Mouse (Mus musculus) adrenal gland, postnatal 4 days (tissue): ENCODE results near the gene Dyrk1a. TPM values are rescaled to one million over a fixed set of nuclear protein-coding genes. Genes with fewer than 3 reads are reported as not detected.

Experiments
- DNase-seq, 2 experiments: peaks; one replicate each; pipeline ENCODE4 v3.0.0; 2021 to 2022; ENCODE audit warnings: low spot score in 2 of 2, mixed read lengths in 2 of 2
- long read RNA-seq, 2 experiments: library from polyadenylated mRNA; stranded (forward); transcript quantifications; one replicate each; pipeline ENCODE4 v2.0.0; 2021
- total RNA-seq, 2 experiments: library from RNA; stranded (reverse); gene quantifications; 2 replicates each; pipeline ENCODE4 v1.2.3; 2021

Dyrk1a gene
- total RNA-seq: 10 to 100 TPM; 86.3 to 92.5 TPM
- long read RNA-seq, experiment 1, full-length matches to known transcripts: 1 of 8 reads
- long read RNA-seq, experiment 1, partial matches to known transcripts: 0 of 8 reads
- long read RNA-seq, experiment 1, other reads (novel, unspliced or antisense): 7 of 8 reads
- long read RNA-seq, experiment 2, full-length matches to known transcripts: 3 of 22 reads
- long read RNA-seq, experiment 2, partial matches to known transcripts: 0 of 22 reads
- long read RNA-seq, experiment 2, other reads (novel, unspliced or antisense): 19 of 22 reads

DNA sequence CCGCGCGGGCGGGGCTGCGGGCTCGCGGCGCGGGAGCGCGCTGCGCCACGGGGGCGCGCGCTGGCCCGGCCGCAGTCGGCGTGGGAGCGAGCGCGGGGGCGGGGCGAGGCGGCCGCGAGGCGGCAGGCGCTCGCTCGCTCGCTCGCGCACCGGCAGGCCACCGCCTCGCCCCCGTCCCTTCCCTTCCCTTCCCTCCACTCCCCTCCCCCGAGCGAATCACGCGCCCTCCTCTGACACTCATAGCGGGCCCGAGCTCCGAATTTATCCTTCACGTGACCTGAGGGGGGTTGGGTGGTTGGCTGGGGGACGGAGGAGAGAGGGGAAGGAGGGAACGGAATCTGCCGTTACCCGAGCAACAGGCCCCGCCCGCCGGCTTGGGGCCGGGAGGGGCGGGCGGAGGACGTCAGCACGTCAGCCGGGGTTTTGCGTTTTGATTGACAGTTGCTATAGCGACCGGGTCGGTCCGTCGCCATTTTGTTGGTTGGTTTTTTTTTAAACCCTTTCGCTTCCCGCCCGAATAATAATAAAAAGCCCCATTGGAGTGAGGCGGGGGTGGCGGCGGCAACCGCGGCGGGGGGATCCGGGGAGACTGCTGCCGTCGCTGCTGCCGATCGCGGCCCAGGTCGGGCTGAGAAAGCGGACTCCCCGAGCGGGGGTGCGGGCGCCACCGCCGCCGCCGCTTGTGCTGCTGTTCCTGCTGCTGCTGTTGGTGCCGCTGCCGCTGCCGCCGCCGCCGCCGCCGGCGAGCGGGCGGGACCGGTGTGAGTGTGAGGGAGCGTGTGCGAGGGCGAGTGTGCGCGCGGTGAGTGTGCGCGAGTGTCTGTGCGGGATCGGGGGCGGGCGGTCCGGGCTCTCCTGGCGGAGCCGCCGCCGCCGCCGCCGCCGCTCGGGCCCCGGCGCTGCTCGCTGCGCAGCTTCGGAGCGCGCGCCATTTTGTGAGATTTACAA, at the start of gene Dyrk1a:
TSS of gene Dyrk1a (plus strand) at position 782 of the 948 bp plus-strand sequence.
- DNase-seq: peak; percentile 95 to 99

DNA sequence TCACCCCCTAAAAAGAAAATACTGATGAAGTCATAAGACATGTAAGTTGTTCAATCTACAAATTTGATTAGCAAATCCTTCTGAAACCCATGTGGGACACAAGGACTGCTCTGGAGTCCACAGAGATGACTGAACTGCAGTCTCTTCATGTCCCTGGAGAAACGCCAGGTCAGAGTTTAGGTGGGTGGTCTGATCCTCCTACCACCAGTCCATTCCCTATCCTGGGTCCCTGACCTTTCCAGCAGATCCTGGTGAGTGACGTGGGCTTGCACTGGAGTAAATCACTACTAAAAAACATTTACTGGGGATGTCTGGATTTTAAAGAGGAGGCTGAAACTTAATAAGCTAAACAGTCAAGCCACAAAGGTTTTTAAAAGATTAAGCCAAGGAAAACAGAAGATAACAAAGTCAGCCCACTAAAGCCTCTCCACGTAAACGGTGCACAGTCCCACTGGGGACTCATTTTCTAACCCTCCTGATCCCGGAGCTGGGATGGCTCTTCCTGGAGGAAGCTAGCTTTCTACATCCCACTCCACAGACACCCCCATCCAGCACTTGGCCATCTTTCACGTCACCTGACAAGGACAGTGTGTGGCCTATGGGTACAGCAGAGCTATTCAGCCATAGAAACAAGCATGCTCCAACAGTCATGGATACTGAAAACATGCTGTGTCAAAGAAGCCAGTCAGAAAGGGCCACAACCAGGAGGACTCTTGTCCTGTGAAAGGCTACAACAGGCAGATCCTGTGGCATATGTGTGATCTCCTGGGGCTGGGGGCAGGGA, 46.0 kb upstream of the Dyrk1a start:
- no peak for DNase-seq

DNA sequence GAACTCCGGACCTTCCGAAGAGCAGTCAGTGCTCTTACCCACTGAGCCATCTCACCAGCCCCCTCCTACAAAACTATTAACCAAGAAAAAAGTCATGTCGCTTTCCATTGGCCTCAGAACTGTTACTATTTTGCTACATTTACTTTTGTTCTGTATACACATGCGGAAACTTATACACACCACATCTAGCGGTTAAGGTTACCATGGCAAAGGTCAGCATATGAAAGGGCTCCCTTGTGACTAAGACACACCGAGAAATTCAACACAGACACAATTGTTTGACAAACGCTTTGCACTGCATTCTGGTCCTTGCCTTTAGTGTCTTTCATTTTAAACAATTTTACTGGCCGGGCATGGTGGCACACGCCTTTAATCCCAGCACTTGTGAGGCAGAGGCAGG, 45.1 kb upstream of the Dyrk1a start:
- no peak for DNase-seq

DNA sequence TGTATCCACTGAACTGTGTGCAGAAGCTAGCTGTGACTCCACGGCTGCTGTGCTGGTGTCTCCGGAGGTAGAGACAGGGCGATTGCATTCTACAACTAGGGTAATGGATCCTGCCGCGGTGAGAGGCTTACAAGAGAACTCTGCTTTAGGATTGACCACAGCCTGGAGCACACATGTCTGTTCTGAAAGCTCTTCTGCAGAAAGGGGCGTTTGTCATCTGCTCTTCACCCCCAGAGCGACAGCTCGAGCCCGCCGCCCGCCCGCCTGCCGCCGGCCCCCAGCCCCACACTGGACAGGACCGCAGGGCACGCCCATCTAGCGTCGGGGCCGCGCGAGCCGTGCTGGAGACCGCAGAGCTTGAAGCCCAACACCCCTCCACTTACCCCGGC, 43.9 kb upstream of the Dyrk1a start:
- DNase-seq: no peak

GRCm38 (mm10) chr16:94526344-94527151, 43.3 kb upstream of the Dyrk1a start, which contains the start of gene Vps26c:
Gene Vps26c, minus strand, starts transcription at chr16:94526830.
- peak; percentile 91 to 93 for DNase-seq

GRCm38 (mm10) chr16:94527152-94527534, 42.7 kb upstream of the Dyrk1a start:
- DNase-seq: no peak

DNA sequence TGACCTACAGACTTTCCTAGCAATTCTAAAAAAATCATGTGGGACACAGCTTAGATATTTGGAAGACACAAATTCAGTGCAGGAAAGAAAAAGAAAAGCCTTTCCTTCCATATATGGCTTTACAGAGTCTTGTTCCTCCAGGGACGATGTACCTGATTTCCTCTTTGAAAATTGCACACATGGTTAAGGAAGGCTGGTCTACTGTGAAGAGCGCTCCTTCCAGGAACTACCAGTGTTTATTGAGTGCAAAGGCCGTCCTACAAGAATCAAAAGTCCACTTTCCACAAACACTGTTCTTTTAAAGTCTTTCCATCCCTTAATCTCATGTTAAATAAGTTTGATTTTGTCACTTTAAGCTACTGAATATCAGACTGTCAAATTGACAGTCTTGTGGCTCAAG, 42.3 kb upstream of the Dyrk1a start:
- no peak for DNase-seq

- DNase-seq: no peak
Measured at GRCm38 (mm10) chr16:94531268-94531667, 38.5 kb upstream of the Dyrk1a start.

- no peak for DNase-seq
Measured at GRCm38 (mm10) chr16:94533679-94534078, 36.1 kb upstream of the Dyrk1a start.

DNA sequence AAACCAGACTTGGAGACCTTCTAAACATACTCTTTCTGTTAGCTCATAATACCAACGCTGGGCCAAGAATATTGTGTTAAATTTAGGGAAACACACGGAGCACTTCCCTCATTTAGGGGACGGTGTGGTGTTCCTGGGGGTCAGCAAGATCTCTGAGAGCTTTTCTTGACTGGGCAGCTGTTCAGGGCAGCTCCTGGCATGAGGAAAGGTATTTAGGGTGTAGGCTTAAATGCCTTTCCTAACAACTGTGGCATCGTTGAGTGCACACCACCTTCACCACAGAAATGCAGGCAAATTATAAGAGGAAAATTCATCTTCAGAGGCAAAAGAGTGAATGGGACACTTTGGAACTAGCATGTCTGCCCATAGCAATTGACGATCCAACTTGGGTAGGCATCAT, 34.1 kb upstream of the Dyrk1a start:
- DNase-seq: no peak

GRCm38 (mm10) chr16:94536417-94537158, 33.2 kb upstream of the Dyrk1a start:
- no peak for DNase-seq

GRCm38 (mm10) chr16:94537159-94537527, 32.7 kb upstream of the Dyrk1a start:
- no peak for DNase-seq

DNA sequence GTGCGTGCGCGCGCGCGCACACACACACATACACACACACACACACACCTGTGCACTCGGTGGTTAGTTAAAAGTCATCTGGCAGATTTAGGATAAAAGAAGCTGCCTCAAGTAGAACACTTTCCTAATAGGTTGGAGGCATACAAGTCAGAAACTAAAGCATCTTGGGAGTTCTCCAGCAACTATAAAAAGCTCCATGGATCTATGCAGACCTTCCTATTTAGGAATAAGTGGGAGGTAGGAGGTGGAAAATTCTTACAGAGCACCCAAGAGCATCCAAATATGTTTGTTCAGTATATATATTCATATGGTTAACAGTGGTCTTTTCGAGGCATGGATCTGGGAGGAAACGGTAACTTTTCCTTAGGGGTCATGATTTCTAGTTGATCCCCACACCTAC, 29.7 kb upstream of the Dyrk1a start:
- no peak for DNase-seq

GRCm38 (mm10) chr16:94542898-94543297, 26.9 kb upstream of the Dyrk1a start:
- no peak for DNase-seq

DNA sequence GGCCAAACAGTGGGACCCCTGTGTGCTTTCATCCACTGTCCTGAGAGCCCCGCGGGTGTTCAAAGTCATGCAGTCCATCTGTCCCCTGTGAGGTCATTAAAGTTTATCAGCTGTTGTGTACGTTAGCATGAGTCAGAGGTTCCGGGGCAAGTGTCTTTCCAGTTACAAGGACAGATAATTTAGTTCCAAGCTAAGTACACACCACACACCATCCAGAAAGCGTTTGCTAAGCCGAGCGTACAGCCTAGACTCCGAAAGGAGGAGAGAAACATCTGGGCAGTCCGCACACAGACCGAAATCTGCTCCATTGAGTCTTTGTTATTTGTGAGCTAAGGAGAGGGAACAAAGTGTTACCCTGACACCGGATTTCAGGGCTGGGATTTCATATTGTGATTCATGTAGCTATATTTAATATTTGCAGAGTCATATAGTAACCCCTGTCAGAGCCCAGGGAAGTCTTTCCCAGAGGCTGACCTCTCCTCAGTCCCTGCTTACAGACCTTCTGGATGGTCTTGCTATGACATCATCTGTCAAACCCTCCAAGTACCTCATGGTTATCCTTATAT, 25.2 kb upstream of the Dyrk1a start:
- DNase-seq: no peak

GRCm38 (mm10) chr16:94545781-94546562, 23.8 kb upstream of the Dyrk1a start:
- no peak for DNase-seq

GRCm38 (mm10) chr16:94549813-94550212, 20.0 kb upstream of the Dyrk1a start:
- DNase-seq: no peak

DNA sequence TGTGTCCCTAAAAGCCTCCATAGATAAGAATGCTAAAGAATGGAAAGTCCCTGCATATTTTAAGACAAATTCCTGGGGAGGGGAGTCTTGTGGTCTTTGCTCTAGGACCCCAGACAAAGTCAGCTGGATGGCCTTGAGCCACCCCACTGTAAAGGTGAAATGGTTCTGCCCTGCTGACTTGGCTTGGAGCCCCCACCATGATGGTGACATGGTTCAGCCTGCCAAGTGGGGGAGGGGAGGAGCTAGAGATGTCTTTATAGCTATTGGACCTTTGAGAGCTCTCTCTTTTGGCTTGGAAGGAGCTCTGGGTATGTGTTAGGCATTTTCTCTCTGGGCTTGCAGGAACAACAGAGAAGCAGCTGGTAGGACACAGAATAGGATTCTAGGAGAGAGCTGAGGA, 17.9 kb upstream of the Dyrk1a start:
- DNase-seq: no peak

DNA sequence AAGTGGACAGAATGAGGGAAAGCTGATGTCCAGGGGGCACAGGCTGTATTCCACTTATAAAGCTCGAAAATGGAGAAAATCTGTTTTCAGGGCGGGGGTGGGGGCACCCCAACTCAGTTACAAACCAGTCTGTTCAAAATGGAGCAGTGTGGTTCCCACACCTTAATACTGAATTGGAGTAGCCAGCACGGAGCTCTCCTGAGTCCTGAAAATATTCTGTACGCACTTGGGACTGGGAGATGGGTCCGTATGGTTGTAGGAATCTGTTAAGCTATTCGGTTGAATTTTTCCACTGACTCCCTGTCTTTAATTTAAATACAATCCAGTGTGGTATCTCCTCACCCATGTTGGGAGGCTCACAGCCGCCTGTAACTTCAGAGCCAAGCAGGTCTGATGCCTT, 14.5 kb upstream of the Dyrk1a start:
- DNase-seq: no peak
